Mouse (Mus musculus): ENCODE measurements around the gene Mxi1. TPM values are rescaled to one million over a fixed set of nuclear protein-coding genes. Genes with fewer than 3 reads are reported as not detected.

The Mxi1 gene
- polyA plus RNA-seq, 1 experiment from 2014 or later = 34.3 TPM

DNA sequence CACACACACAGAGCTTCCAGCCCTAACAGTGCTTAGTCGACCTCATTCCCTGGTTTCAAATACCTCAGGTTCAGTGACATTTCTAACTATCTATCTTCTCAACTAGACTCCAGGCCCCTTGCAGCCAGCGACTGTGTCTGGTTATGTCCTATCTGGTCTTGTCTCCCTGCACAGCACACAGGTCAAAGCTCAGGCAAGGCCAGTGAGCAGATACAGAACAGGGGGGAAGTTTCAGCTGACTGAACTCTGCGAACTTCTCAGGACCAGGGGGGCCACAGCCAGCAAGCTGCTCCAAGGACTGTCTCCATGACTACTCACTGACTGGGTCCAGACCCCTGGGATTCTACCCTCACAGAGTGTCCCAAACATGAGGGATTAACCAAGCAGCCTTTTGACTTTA is 35.1 kb upstream of the Mxi1 start:
- H3K4me3 ChIP-seq (ENCODE audit: low read depth, low read length) = no peak overlapping the region
- H3K27me3 ChIP-seq (replicated peaks; ENCODE audit: control insufficient read depth, insufficient read depth, low read length) = no peaks in the 10 kb centered on the region
- DNase-seq (ENCODE audit: low spot score) = no peak
- 0 out of 2 replicates have a peak overlapping the region, but pooled peaks have one; percentile 28 for H3K27ac ChIP-seq (ENCODE audit: low read depth, low read length)
- no peak overlapping the region for H3K4me2 ChIP-seq
- WGBS = 25% methylated on average over 3 of the region's 3 CpGs
- no peaks in the 10 kb centered on the region for H3K4me1 ChIP-seq (replicated peaks; ENCODE audit: control insufficient read depth, insufficient read depth, low read length)
- H3K36me3 ChIP-seq (ENCODE audit: control insufficient read depth, insufficient read depth, low read length) = no peaks in the 10 kb centered on the region
- H3K9ac ChIP-seq (ENCODE audit: low read depth, low read length) = no peak overlapping the region
- ATAC-seq (replicated peaks; ENCODE audit: low FRiP score) = peak; percentile 44; the same call in 1 of the 2 replicates
- no peaks in the 10 kb centered on the region for H3K9me3 ChIP-seq (ENCODE audit: control insufficient read depth, low read length)

DNA sequence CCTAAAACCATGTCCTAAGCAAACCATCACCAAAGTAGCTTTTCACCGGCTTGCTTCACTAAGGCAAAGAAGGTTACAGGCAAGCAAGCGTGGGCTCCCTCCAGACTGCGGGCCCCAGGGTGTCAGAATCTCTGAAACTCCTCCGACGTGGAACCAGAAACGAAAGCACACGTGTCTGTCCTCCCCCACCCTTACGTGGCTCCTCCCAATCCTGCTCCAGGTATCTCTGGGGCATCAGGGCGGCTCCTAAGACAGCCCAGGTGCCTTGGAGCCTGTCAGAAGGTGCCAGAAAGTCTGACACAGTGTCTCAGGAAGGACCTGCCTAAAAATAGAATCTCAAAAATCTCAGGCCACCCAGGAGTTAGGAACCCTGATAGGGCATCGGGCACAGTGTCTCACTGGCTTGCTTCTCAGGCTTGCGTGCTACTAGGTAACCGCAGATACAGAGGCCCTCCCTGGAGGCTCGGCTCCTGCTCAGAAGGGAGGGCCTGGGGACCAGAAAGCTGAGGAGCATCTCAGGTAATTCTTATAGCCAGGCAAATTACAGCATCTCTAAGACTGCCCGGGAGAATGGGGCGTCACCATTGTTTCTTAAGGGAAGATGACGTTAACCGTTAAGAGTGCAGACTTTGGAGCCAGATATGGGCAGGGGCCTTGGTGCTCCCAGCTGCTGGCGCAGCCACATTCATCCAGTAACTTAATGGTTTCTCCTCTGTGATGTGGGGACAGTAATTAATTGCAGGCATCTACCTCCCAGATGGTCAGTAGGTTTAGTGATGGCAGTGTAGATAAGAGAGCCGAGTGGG is 33.2 kb upstream of the Mxi1 start:
- no peak overlapping the region for H3K27ac ChIP-seq (ENCODE audit: low read depth, low read length)
- H3K9ac ChIP-seq (ENCODE audit: low read depth, low read length) = no peak overlapping the region
- no peak overlapping the region for H3K4me2 ChIP-seq

DNA sequence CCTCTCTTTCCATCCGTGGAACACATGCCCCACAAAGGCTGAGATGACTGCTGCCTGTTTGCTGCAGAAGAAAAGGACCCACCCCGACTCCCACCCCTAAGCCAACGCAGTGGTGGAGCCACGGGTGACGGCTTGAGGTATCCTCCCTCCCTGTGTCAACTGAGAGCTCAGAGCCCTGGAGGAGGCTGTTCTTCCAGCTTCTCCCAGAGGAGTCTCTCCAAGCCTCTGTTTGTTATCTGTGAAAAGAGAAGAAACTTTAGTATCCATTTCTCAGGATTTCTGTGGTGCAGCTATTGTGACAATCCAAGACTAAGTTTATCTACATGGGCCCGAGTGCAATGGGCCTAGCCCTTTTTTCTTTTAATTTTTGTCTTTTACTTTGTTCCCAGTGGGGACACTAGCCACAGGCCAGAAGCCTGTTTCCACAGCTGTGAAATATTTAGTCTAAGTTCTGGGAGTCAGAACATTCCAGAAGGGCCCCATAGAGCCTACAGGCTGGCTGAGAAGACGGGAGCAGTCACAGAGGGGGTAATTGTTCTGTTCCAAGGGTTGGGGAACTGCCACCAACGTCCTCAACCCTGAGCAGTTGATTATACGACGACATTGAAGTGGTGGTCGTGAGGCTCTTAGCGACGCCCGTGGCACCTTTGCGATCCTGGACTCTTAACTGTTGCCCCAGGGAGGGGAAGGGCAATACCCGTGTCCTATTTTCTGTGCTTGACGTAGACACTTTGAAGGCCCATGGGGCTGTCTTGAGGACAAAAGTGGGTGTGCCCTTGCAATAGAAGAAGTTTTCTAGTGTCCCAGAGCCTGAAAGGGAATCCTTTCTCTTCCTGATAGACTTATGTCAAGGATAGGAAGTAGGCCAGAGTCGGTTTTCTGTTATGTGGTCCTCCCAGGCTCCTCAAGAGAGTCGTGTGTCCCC is 31.6 kb upstream of the Mxi1 start:
- H3K4me1 ChIP-seq (replicated peaks; ENCODE audit: control insufficient read depth, insufficient read depth, low read length) = no peaks in the 10 kb centered on the region

More for the DNA sequence above, 33.2 kb upstream of the Mxi1 start:
- Histone ChIP-seq H3K27me3 (replicated peaks; ENCODE audit: control insufficient read depth, insufficient read depth, low read length) (no peaks in the 10 kb centered on the region), H3K9me3 (ENCODE audit: control insufficient read depth, low read length) (no peaks in the 10 kb centered on the region), H3K4me1 (replicated peaks; ENCODE audit: control insufficient read depth, insufficient read depth, low read length) (no peaks in the 10 kb centered on the region), H3K4me3 (ENCODE audit: low read depth, low read length) (no peak overlapping the region), H3K36me3 (ENCODE audit: control insufficient read depth, insufficient read depth, low read length) (no peaks in the 10 kb centered on the region)
- WGBS = 60% methylated on average over 19 of the region's 19 CpGs
- ATAC-seq (replicated peaks; ENCODE audit: low FRiP score) (no peak), DNase-seq (ENCODE audit: low spot score) (no peak)

DNA sequence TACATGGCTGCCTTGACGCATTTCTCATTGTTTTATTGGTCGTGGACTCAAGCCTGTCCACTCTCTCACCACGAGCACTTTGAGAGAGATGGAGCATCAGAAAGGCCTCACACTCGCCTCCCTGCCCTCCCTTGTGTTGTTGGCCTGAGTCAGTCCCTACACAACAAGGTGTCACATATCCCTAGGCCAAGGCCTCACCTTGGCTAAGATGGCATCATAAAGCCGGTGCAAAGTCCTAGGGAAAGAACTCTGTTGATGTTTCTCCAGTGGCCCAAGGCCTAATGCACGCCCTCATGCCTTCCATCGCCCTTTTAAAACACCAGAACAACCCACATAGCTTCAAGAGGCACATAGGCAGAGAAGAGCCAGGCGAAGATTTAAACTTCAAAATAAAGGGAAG is 30.1 kb upstream of the Mxi1 start:
- H3K9me3 ChIP-seq (ENCODE audit: control insufficient read depth, low read length) = no peaks in the 10 kb centered on the region
- H3K27me3 ChIP-seq (replicated peaks; ENCODE audit: control insufficient read depth, insufficient read depth, low read length) = no peaks in the 10 kb centered on the region
- no peak for DNase-seq (ENCODE audit: low spot score)
- no peak overlapping the region for H3K27ac ChIP-seq (ENCODE audit: low read depth, low read length)
- H3K4me3 ChIP-seq (ENCODE audit: low read depth, low read length) = no peak overlapping the region
- 79% methylated on average over 8 of the region's 8 CpGs for WGBS
- ATAC-seq (replicated peaks; ENCODE audit: low FRiP score) = no peak
- no peak overlapping the region for H3K9ac ChIP-seq (ENCODE audit: low read depth, low read length)
- no peak overlapping the region for H3K4me2 ChIP-seq
- H3K36me3 ChIP-seq (ENCODE audit: control insufficient read depth, insufficient read depth, low read length) = no peaks in the 10 kb centered on the region
- no peaks in the 10 kb centered on the region for H3K4me1 ChIP-seq (replicated peaks; ENCODE audit: control insufficient read depth, insufficient read depth, low read length)

More for the DNA sequence above, 31.6 kb upstream of the Mxi1 start:
- no peaks in the 10 kb centered on the region for H3K9me3 ChIP-seq (ENCODE audit: control insufficient read depth, low read length)
- no peaks in the 10 kb centered on the region for H3K27me3 ChIP-seq (replicated peaks; ENCODE audit: control insufficient read depth, insufficient read depth, low read length)
- DNase-seq (ENCODE audit: low spot score) (no peak), ATAC-seq (replicated peaks; ENCODE audit: low FRiP score) (no peak)
- H3K36me3 ChIP-seq (ENCODE audit: control insufficient read depth, insufficient read depth, low read length) = no peaks in the 10 kb centered on the region
- no peak overlapping the region for H3K4me3 ChIP-seq (ENCODE audit: low read depth, low read length)
- H3K27ac ChIP-seq (ENCODE audit: low read depth, low read length) = no peak overlapping the region
- 78% methylated on average over 19 of the region's 19 CpGs for WGBS
- no peak overlapping the region for H3K9ac ChIP-seq (ENCODE audit: low read depth, low read length)
- no peak overlapping the region for H3K4me2 ChIP-seq

- DNase-seq (ENCODE audit: low spot score) (no peak), ATAC-seq (replicated peaks; ENCODE audit: low FRiP score) (no peak)
- H3K9ac ChIP-seq (ENCODE audit: low read depth, low read length) = no peak overlapping the region
- H3K9me3 ChIP-seq (ENCODE audit: control insufficient read depth, low read length) = no peaks in the 10 kb centered on the region
- H3K4me1 ChIP-seq (replicated peaks; ENCODE audit: control insufficient read depth, insufficient read depth, low read length) = no peaks in the 10 kb centered on the region
- H3K4me2 ChIP-seq = no peak overlapping the region
- H3K36me3 ChIP-seq (ENCODE audit: control insufficient read depth, insufficient read depth, low read length) = no peaks in the 10 kb centered on the region
- no peak overlapping the region for H3K4me3 ChIP-seq (ENCODE audit: low read depth, low read length)
- 87% methylated on average over 10 of the region's 10 CpGs for WGBS
- H3K27ac ChIP-seq (ENCODE audit: low read depth, low read length) = no peak overlapping the region
- no peaks in the 10 kb centered on the region for H3K27me3 ChIP-seq (replicated peaks; ENCODE audit: control insufficient read depth, insufficient read depth, low read length)
These were observed 27.7 kb upstream of the Mxi1 start for GRCm38 (mm10) chr19:53282571-53282970.

- ATAC-seq (replicated peaks; ENCODE audit: low FRiP score) = no peak
- H3K36me3 ChIP-seq (ENCODE audit: control insufficient read depth, insufficient read depth, low read length) = no peaks in the 10 kb centered on the region
- no peak overlapping the region for H3K27ac ChIP-seq (ENCODE audit: low read depth, low read length)
- WGBS = 87% methylated on average over 7 of the region's 7 CpGs
- no peaks in the 10 kb centered on the region for H3K4me1 ChIP-seq (replicated peaks; ENCODE audit: control insufficient read depth, insufficient read depth, low read length)
- H3K4me2 ChIP-seq = no peak overlapping the region
- H3K9me3 ChIP-seq (ENCODE audit: control insufficient read depth, low read length) = no peaks in the 10 kb centered on the region
- no peak for DNase-seq (ENCODE audit: low spot score)
- H3K4me3 ChIP-seq (ENCODE audit: low read depth, low read length) = no peak overlapping the region
- no peak overlapping the region for H3K9ac ChIP-seq (ENCODE audit: low read depth, low read length)
- H3K27me3 ChIP-seq (replicated peaks; ENCODE audit: control insufficient read depth, insufficient read depth, low read length) = no peaks in the 10 kb centered on the region
These were observed 26.6 kb upstream of the Mxi1 start for GRCm38 (mm10) chr19:53283742-53284141.

GRCm38 (mm10) chr19:53284268-53285208 is 25.8 kb upstream of the Mxi1 start:
- Histone ChIP-seq H3K27ac (ENCODE audit: low read depth, low read length) (no peak overlapping the region), H3K4me1 (replicated peaks; ENCODE audit: control insufficient read depth, insufficient read depth, low read length) (no peaks in the 10 kb centered on the region), H3K27me3 (replicated peaks; ENCODE audit: control insufficient read depth, insufficient read depth, low read length) (no peaks in the 10 kb centered on the region), H3K4me3 (ENCODE audit: low read depth, low read length) (no peak overlapping the region), H3K9me3 (ENCODE audit: control insufficient read depth, low read length) (no peaks in the 10 kb centered on the region), H3K9ac (ENCODE audit: low read depth, low read length) (no peak overlapping the region), H3K4me2 (no peak overlapping the region), H3K36me3 (ENCODE audit: control insufficient read depth, insufficient read depth, low read length) (no peaks in the 10 kb centered on the region)
- 37% methylated on average over 20 of the region's 20 CpGs for WGBS
- DNase-seq (ENCODE audit: low spot score) = no peak
- no peak; the same call in 1 of the 2 replicates for ATAC-seq (replicated peaks; ENCODE audit: low FRiP score)
